Comparison of ENCODE assay signal across 8 mouse cellular contexts in genomic region chr16:32434066-32434465, GRCm38 (mm10). TPM values are rescaled to one million over a fixed set of nuclear protein-coding genes. Genes with fewer than 3 reads are reported as not detected.
DNase-seq lines count a peak whose midpoint lies in the region; ATAC-seq and TF ChIP-seq lines count a peak whose summit lies in the region.
"Had no signal": no experiment of that assay in that cellular context is flagged by ENCODE, and none has a peak within 500 bp of the region (broad histone marks: within the 10 kb centered on the region; RNA-seq: fewer than 3 reads in every experiment).

No protein-coding gene starts in this region.

- no peaks in the 10 kb centered on the region for H3K9me3 ChIP-seq in MEL (replicated peaks; ENCODE audit: insufficient read depth, low read length)
- H3K9me3 ChIP-seq in megakaryocyte, embryonic 14.5 days = no peaks in the 10 kb centered on the region
- no peaks in the 10 kb centered on the region for H3K9me3 ChIP-seq in hindbrain, postnatal 0 days (ENCODE audit: low read length)
- H3K9me3 ChIP-seq: hindbrain, embryonic 15.5 days had no signal

- no peak overlapping the region for H3K9ac ChIP-seq in MEL (ENCODE audit: control insufficient read depth, low read depth, low read length, poor library complexity, severe bottlenecking)
- no peak overlapping the region for H3K9ac ChIP-seq in hindbrain, postnatal 0 days (replicated peaks; ENCODE audit: low read length)
- H3K9ac ChIP-seq: hindbrain, embryonic 15.5 days had no signal

- H3K4me2 ChIP-seq in hindbrain, postnatal 0 days (ENCODE audit: low read depth, low read length) = no peak overlapping the region
- H3K4me2 ChIP-seq: hindbrain, embryonic 15.5 days had no signal

- TF ChIP-seq POLR2A in MEL (IDR thresholded peaks at IDR 0.05; ENCODE audit: control insufficient read depth in 1 of 2, insufficient read depth in 1 of 2, low read depth in 1 of 2, low read length in 2 of 2, poor library complexity in 1 of 2) = no peak

- no peak for TF ChIP-seq RAD21 in MEL (IDR thresholded peaks at IDR 0.05; ENCODE audit: low read depth, low read length)

- H3K79me2 ChIP-seq in MEL (ENCODE audit: control insufficient read depth, insufficient read depth, low read length, poor library complexity) = peaks cover 19% of the 10 kb centered on the region

- no peak for TF ChIP-seq CTCF in MEL (IDR thresholded peaks at IDR 0.05 in 2 of 3, conservative IDR thresholded peaks at IDR 0.05 in 1 of 3; ENCODE audit: control insufficient read depth in 1 of 3, insufficient read depth in 1 of 3, low read depth in 2 of 3, low read length in 3 of 3, poor library complexity in 1 of 3, severe bottlenecking in 1 of 3)
- TF ChIP-seq CTCF in hindbrain, postnatal 0 days (IDR thresholded peaks at IDR 0.05; ENCODE audit: low read depth) = no peak

- 61% methylated on average over 6 of the region's 6 CpGs for WGBS in hindbrain, postnatal 0 days

- no peak; a peak in 1 of 4 replicates for TF ChIP-seq EP300 in MEL (IDR thresholded peaks at IDR 0.05; ENCODE audit: low read depth in 1 of 2, low read length in 2 of 2)

- no peak overlapping the region for H3K4me3 ChIP-seq in MEL (ENCODE audit: control insufficient read depth in 1 of 2, insufficient read depth in 1 of 2, low read depth in 2 of 2, low read length in 2 of 2)
- peak overlapping the region; percentile 99 for H3K4me3 ChIP-seq in megakaryocyte, embryonic 14.5 days (replicated peaks)
- H3K4me3 ChIP-seq in hindbrain, postnatal 0 days (ENCODE audit: low read length) = no peak overlapping the region
- H3K4me3 ChIP-seq: hindbrain, embryonic 15.5 days had no signal

- peaks cover 20 to 21% of the 10 kb centered on the region in 2 experiments for H3K4me1 ChIP-seq in MEL (ENCODE audit: control insufficient read depth in 1 of 2, insufficient read depth in 2 of 2, low read length in 2 of 2)
- peaks cover 82% of the 10 kb centered on the region for H3K4me1 ChIP-seq in megakaryocyte, embryonic 14.5 days
- H3K4me1 ChIP-seq in hindbrain, postnatal 0 days (ENCODE audit: insufficient read depth, low read length) = peaks cover 9% of the 10 kb centered on the region

- peaks cover 0 to 37% of the 10 kb centered on the region in 2 experiments; a peak in 3 of 4 replicates for H3K36me3 ChIP-seq in MEL (ENCODE audit: control insufficient read depth in 1 of 2, insufficient read depth in 2 of 2, low read length in 2 of 2)
- peaks cover 35% of the 10 kb centered on the region for H3K36me3 ChIP-seq in megakaryocyte, embryonic 14.5 days (replicated peaks; ENCODE audit: low read length)
- H3K36me3 ChIP-seq in hindbrain, postnatal 0 days (ENCODE audit: insufficient read depth, low read length) = no peaks in the 10 kb centered on the region
- H3K36me3 ChIP-seq: hindbrain, embryonic 15.5 days had no signal

- no peak overlapping the region for H3K27ac ChIP-seq in MEL (ENCODE audit: control insufficient read depth, low read depth, low read length)
- no peak overlapping the region for H3K27ac ChIP-seq in hindbrain, postnatal 0 days
- H3K27ac ChIP-seq: hindbrain, embryonic 15.5 days had no signal

- peak; percentile 68 to 71 for DNase-seq in B cell, adult 2 months
- peak; percentile 43 for DNase-seq in MEL (ENCODE audit: low read depth, low spot score)
- DNase-seq in heart, postnatal 4 days = peak; percentile 35
- no peak for DNase-seq in cerebellum, postnatal 4 days (ENCODE audit: low spot score in 2 of 2)
- no peak for DNase-seq in hindbrain, postnatal 0 days (ENCODE audit: low spot score)
- DNase-seq in cerebellum, postnatal 25 days = no peak

- H3K27me3 ChIP-seq in MEL (ENCODE audit: control insufficient read depth in 1 of 2, insufficient read depth in 2 of 2, low read length in 2 of 2) = no peaks in the 10 kb centered on the region
- no peaks in the 10 kb centered on the region for H3K27me3 ChIP-seq in megakaryocyte, embryonic 14.5 days (replicated peaks)
- no peaks in the 10 kb centered on the region for H3K27me3 ChIP-seq in hindbrain, postnatal 0 days (ENCODE audit: insufficient read depth, low read length)
- H3K27me3 ChIP-seq: hindbrain, embryonic 15.5 days had no signal

- no peak for ATAC-seq in hindbrain, postnatal 0 days

TF ChIP-seq in MEL, 35 proteins besides CTCF, POLR2A, EP300 and RAD21:
- TF ChIP-seq MEF2A (IDR thresholded peaks at IDR 0.05; ENCODE audit: extremely low read depth, insufficient replicate concordance, low read depth, low read length, poor library complexity, severe bottlenecking) (peak; percentile 90; the same call in 1 of the 2 replicates), MAZ (IDR thresholded peaks at IDR 0.05; ENCODE audit: low read depth, low read length) (no peak), SIN3A (IDR thresholded peaks at IDR 0.05; ENCODE audit: low read length) (peak; percentile 85), MAX (IDR thresholded peaks at IDR 0.05; ENCODE audit: low read length) (peak; percentile 54; the same call in 1 of the 2 replicates), ETS1 (IDR thresholded peaks at IDR 0.05; ENCODE audit: low read depth, low read length) (peak; percentile 96), MAFK (IDR thresholded peaks at IDR 0.05; ENCODE audit: borderline replicate concordance, low read depth, low read length) (no peak), TCF12 (IDR thresholded peaks at IDR 0.05; ENCODE audit: low read depth, low read length) (peak; percentile 44; the same call in 1 of the 2 replicates), BHLHE40 (IDR thresholded peaks at IDR 0.05; ENCODE audit: borderline replicate concordance, low read depth, low read length) (peak; percentile 66; the same call in 1 of the 2 replicates), MXI1 (IDR thresholded peaks at IDR 0.05; ENCODE audit: low read depth, low read length) (peak; percentile 91)
TF ChIP-seq in MEL: peak in this region for 7.

RNA-seq across cellular contexts. Expression of gene Pcyt1a, which starts 3.3 kb away (rescaled TPM):
- total RNA-seq in MEL (2012; rRNA removed) = 32.3 and 36.9 TPM in 2 replicates
- polyA plus RNA-seq in MEL (2012; ENCODE audit: insufficient read depth in 1 of 2, insufficient read length in 2 of 2, low read depth in 1 of 2, low replicate concordance in 2 of 2, missing spikeins in 1 of 2) = 10 to 100 TPM in 1 of 2 experiments, not detected in 1; 53.7 TPM
- 10 to 100 TPM; 90.4 to 97.4 TPM for total RNA-seq in heart, postnatal 4 days (2021)
- polyA plus RNA-seq in megakaryocyte, embryonic 14.5 days (2012; ENCODE audit: insufficient read depth, low replicate concordance) = 14.2 and 47.1 TPM in 2 replicates
- total RNA-seq in hindbrain, postnatal 0 days (2014; rRNA removed) = 49.3 and 49.4 TPM in 2 replicates
- 47.6 and 52.5 TPM in 2 replicates for polyA plus RNA-seq in hindbrain, postnatal 0 days (2015; fragmentation: Nextera tagmentation; extraction: Ambion mirVana)

RNA-seq across cellular contexts. Expression of gene Tctex1d2, which starts 14.6 kb away (rescaled TPM):
- total RNA-seq in MEL (2012; rRNA removed) = 13.0 and 14.7 TPM in 2 replicates
- polyA plus RNA-seq in MEL (2012; ENCODE audit: insufficient read depth in 1 of 2, insufficient read length in 2 of 2, low read depth in 1 of 2, low replicate concordance in 2 of 2, missing spikeins in 1 of 2) = 100 to 1,000 TPM in 1 of 2 experiments, 10 to 100 TPM in 1; 23.7 to 239 TPM
- 1 to 10 TPM; 8.0 to 8.7 TPM for total RNA-seq in heart, postnatal 4 days (2021)
- not detected in 2 replicates for polyA plus RNA-seq in megakaryocyte, embryonic 14.5 days (2012; ENCODE audit: insufficient read depth, low replicate concordance)
- 8.7 and 8.8 TPM in 2 replicates for total RNA-seq in hindbrain, postnatal 0 days (2014; rRNA removed)
- 53.7 and 54.5 TPM in 2 replicates for polyA plus RNA-seq in hindbrain, postnatal 0 days (2015; fragmentation: Nextera tagmentation; extraction: Ambion mirVana)

RNA-seq across cellular contexts. Expression of gene Tm4sf19, which starts 33.8 kb away (rescaled TPM):
- total RNA-seq in MEL (2012; rRNA removed) = not detected in 2 replicates
- under 1 TPM in 1 of 2 experiments, not detected in 1; 0.06 TPM for polyA plus RNA-seq in MEL (2012; ENCODE audit: insufficient read depth in 1 of 2, insufficient read length in 2 of 2, low read depth in 1 of 2, low replicate concordance in 2 of 2, missing spikeins in 1 of 2)
- total RNA-seq in heart, postnatal 4 days (2021) = not detected
- polyA plus RNA-seq in megakaryocyte, embryonic 14.5 days (2012; ENCODE audit: insufficient read depth, low replicate concordance) = 0.83 TPM in 1 of 2 replicates, not detected in the other
- total RNA-seq in hindbrain, postnatal 0 days (2014; rRNA removed) = 0.65 TPM in 1 of 2 replicates, not detected in the other
- not detected in 2 replicates for polyA plus RNA-seq in hindbrain, postnatal 0 days (2015; fragmentation: Nextera tagmentation; extraction: Ambion mirVana)
- polyA plus RNA-seq: hindbrain, embryonic 15.5 days had no signal

RNA-seq across cellular contexts. Expression of gene Slc51a, which starts 53.6 kb away (rescaled TPM):
- 3.3 and 4.6 TPM in 2 replicates for total RNA-seq in MEL (2012; rRNA removed)
- polyA plus RNA-seq in MEL (2012; ENCODE audit: insufficient read depth in 1 of 2, insufficient read length in 2 of 2, low read depth in 1 of 2, low replicate concordance in 2 of 2, missing spikeins in 1 of 2) = 10 to 100 TPM in 1 of 2 experiments, not detected in 1; 14.5 TPM
- 1 to 10 TPM; 4.2 to 5.5 TPM for total RNA-seq in heart, postnatal 4 days (2021)
- not detected in 2 replicates for polyA plus RNA-seq in megakaryocyte, embryonic 14.5 days (2012; ENCODE audit: insufficient read depth, low replicate concordance)
- not detected in 2 replicates for total RNA-seq in hindbrain, postnatal 0 days (2014; rRNA removed)
- 0.16 TPM in 1 of 2 replicates, not detected in the other for polyA plus RNA-seq in hindbrain, postnatal 0 days (2015; fragmentation: Nextera tagmentation; extraction: Ambion mirVana)

Comparison
In these comparisons a context has a peak if more than half of its experiments do, and no peak if none do; other contexts are left out.
1. DNase-seq: peak in B cell, adult 2 months (2 of 2), MEL (single experiment) and heart, postnatal 4 days (single experiment); none in cerebellum, postnatal 4 days (0 of 2), hindbrain, postnatal 0 days (single experiment) and cerebellum, postnatal 25 days (0 of 2).